Mouse (Mus musculus) limb, embryonic 14.5 days (tissue): ENCODE measurements around the gene Rapsn. TPM values are rescaled to one million over a fixed set of nuclear protein-coding genes. Genes with fewer than 3 reads are reported as not detected.

ENCODE experiments used
- ATAC-seq: fragments of 200-750 bp; cut with Nextera tagmentation; 2 replicates; pipeline ENCODE4 v1.8.0; 2017; ENCODE audit warnings: low read depth, moderate number of reproducible peaks, moderate TSS enrichment; ENCODE audit not compliant: low FRiP score
- DNase-seq: peaks from one replicate; pipeline ENCODE4 v3.0.0-alpha.2; 2015; ENCODE audit warnings: low spot score
- H3K27ac ChIP-seq: fragments of 300-500 bp; sonication (generic); replicated peaks from 2 replicates; pipeline ENCODE4 v1.5.1; 2014; ENCODE audit warnings: low read depth, mild to moderate bottlenecking, low read length, moderate library complexity, mixed read lengths
- H3K27me3 ChIP-seq: fragments of 300-500 bp; sonication (generic); 2 replicates; pipeline ENCODE4 v1.6.1; 2014; ENCODE audit warnings: low read length, mixed read lengths; ENCODE audit not compliant: control insufficient read depth, insufficient read depth
- H3K36me3 ChIP-seq: fragments of 300-500 bp; sonication (generic); 2 replicates; pipeline ENCODE4 v1.6.1; 2014; ENCODE audit warnings: mild to moderate bottlenecking, low read length, moderate library complexity, mixed read lengths; ENCODE audit not compliant: control insufficient read depth, insufficient read depth
- H3K4me1 ChIP-seq: fragments of 300-500 bp; sonication (generic); 2 replicates; pipeline ENCODE4 v1.6.1; 2014; ENCODE audit warnings: antibody characterized with exemption, low read length, mixed read lengths; ENCODE audit not compliant: control insufficient read depth, insufficient read depth
- H3K4me2 ChIP-seq: fragments of 300-500 bp; sonication (generic); replicated peaks from 2 replicates; pipeline ENCODE4 v1.6.1; 2014; ENCODE audit warnings: low read depth, mild to moderate bottlenecking, low read length, moderate library complexity; ENCODE audit not compliant: severe bottlenecking
- H3K4me3 ChIP-seq: fragments of 300-500 bp; sonication (generic); replicated peaks from 2 replicates; pipeline ENCODE4 v1.5.1; 2014; ENCODE audit warnings: low read length
- H3K9ac ChIP-seq: fragments of 300-500 bp; sonication (generic); 2 replicates; pipeline ENCODE4 v1.6.1; 2014; ENCODE audit warnings: mild to moderate bottlenecking, low read depth, low read length, moderate library complexity; ENCODE audit not compliant: severe bottlenecking
- H3K9me3 ChIP-seq: fragments of 300-500 bp; sonication (generic); 2 replicates; pipeline ENCODE4 v1.6.1; 2016; ENCODE audit warnings: low read length; ENCODE audit not compliant: control insufficient read depth
- POLR2A ChIP-seq: fragments of 200-500 bp; IDR thresholded peaks from 2 replicates; pipeline ENCODE4 v1.8.0; 2012; ENCODE audit warnings: inconsistent platforms, mild to moderate bottlenecking, moderate library complexity, borderline replicate concordance; ENCODE audit not compliant: insufficient read depth, insufficient read length; ENCODE audit errors: extremely low read depth
- WGBS: fragments of 180-500 bp; shearing (Covaris S2); extraction: QIAGEN DNeasy Blood & Tissue Kit; methylation state at CpG from one replicate; pipeline ENCODE4 v1.1.7; 2014; 5-methylcytosine and 5-hydroxymethylcytosine counted together
- polyA plus RNA-seq, 2 experiments: library from polyadenylated mRNA; depleted of rRNA in 1 of 2; stranded (reverse) in 1 of 2; unstranded in 1 of 2; fragments of >200 nt; fragmentation: Nextera tagmentation in 1 of 2; extraction: Ambion mirVana in 1 of 2; gene quantifications; 2 replicates each; pipeline versions ENCODE4 v1.2.1 to v1.2.3; 2012 to 2014

The Rapsn gene
- polyA plus RNA-seq, 2 experiments = 24.9 to 26.5 TPM

DNA sequence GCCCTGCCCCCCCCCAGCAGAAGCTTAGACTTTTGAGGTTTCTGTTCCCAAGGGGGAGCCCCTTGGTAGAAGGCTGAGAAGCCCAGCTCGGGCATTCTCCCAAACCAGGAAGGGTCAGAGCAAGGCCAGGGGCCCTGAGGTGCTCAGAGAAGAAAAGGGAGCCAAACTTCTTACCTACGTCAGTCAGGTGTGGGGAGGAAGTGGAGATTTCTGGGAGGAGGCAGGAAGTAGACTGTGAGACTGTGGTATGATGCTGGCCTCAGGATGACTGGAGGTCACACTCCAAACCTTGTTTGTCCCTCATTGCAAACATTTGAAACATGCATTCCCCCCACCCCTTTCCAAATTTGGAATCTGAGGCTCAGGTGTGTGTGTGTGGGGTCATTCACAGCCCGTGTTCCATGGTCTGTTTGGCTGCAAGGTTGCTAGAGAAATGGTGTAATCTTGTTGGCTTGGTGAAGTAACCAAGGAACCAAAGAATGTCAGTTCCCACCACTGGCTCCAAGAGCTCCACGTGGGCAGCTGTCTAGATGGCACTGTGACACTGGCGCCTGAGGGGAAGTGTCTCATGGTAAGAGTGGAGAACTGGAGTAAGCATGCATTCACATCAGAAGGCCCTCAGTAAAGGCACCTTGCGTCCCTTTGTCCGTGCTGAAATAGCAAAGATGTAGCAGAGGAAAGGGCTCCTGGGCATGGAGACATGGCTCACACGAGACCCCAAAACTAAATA, 45.5 kb downstream of the Rapsn start:
- Histone ChIP-seq H3K9ac (no peak overlapping the region), H3K9me3 (no peaks in the 10 kb centered on the region), H3K4me1 (no peaks in the 10 kb centered on the region), H3K4me2 (no peak overlapping the region), H3K4me3 (no peak overlapping the region), H3K36me3 (no peaks in the 10 kb centered on the region), H3K27me3 (no peaks in the 10 kb centered on the region), H3K27ac (no peak overlapping the region)
- no peak for TF ChIP-seq POLR2A
- 74% methylated on average over 8 of the region's 8 CpGs for WGBS
- DNase-seq (no peak), ATAC-seq (no peak)

DNA sequence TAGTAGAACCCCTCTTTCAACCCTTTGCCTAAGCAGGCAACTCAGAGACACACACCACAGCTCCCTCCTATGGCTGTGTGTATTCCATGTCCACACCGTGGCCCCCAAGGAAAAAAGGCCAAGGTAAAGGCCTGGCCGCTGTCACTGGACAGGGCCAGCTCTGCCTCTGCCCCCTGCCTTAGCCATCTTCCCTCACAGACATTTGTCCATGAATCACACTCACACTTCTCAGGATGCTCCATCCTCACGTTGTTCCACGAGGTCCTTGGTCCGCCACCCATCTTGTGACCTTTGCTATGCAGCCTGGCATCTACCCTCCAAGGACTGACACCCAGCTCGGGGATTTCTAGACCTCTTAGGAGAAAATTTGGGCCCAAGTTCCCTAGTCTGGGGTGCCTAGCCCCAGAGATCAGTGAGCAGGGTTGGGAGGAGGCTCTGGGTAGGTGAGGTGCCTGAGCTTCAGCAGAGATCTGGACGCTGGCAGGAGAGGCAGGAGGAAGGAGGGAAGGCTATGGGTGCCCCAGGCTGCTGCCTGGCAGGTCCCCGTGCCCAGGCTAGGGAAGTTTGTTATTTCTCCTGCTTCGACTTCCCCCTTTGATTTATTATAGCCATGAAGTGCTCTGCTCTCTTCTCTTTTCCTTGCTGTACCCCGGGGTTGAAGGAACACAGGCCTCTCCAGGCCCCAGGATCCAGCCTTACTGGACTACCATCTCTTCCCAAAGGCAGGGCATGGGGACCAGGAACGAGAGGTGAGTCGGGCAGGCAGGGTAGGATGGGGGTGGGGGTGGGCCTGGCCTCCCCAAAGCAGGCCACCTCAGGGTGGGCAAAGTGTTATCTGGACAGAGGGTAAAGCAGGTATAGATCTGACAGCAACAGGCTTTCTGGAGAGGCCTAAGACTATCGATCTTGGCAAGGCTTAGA, 46.6 kb downstream of the Rapsn start, which contains the start of gene Spi1:
TSS of gene Spi1 (plus strand) at position 616 of the 921 bp plus-strand sequence.
- Histone ChIP-seq H3K27me3 (no peaks in the 10 kb centered on the region), H3K27ac (no peak within 1 kb of the TSS), H3K36me3 (no peaks in the 10 kb centered on the region), H3K9me3 (no peaks in the 10 kb centered on the region), H3K4me1 (no peaks in the 10 kb centered on the region), H3K4me3 (no peak within 1 kb of the TSS), H3K9ac (no peak within 1 kb of the TSS), H3K4me2 (no peak within 1 kb of the TSS)
- DNase-seq = no peak
- no peak for ATAC-seq
- WGBS = 75% methylated on average over 13 of the region's 13 CpGs
- TF ChIP-seq POLR2A = no peak

- Histone ChIP-seq H3K4me2 (no peak overlapping the region), H3K4me3 (no peak overlapping the region), H3K9ac (no peak overlapping the region), H3K36me3 (no peaks in the 10 kb centered on the region), H3K4me1 (no peaks in the 10 kb centered on the region), H3K9me3 (no peaks in the 10 kb centered on the region), H3K27ac (no peak overlapping the region), H3K27me3 (no peaks in the 10 kb centered on the region)
- WGBS = 59% methylated on average over 9 of the region's 11 CpGs
- ATAC-seq (no peak), DNase-seq (no peak)
- no peak for TF ChIP-seq POLR2A
These were observed 47.4 kb downstream of the Rapsn start for GRCm38 (mm10) chr2:91082844-91083243.

GRCm38 (mm10) chr2:91083366-91083940, 48.0 kb downstream of the Rapsn start:
- 38% methylated on average over 1 of the region's 1 CpGs for WGBS
- no peak for DNase-seq

DNA sequence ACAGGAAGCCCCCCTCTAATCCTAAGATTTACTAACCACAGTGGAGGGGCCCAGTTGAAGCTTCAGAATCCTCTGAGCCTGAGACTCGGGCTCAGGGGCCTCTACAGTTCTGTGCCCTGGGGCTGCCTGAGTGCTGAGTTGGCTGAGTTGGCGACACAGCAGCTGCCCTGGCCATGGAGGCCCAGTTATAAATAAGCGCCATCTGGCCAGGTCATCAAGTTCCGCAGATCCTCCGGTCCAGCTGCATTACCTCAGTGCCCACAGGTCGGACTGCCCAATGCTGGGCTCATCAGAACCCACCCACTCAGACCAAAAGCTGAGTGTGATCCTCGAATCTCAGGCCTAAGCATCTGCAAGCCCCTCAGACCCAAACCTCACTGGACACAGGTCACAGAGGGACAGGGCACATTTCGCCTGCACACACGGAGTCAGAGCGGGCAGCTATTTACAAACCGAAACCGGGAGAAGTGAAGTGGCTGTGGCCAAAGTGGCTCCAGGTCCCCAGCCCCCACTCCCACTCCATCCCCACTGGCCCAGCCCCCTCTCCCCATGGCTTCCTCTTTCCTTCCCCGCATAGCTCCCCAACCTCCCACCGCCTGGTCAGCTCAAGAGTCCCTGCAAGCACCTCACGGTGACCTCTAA, 48.9 kb downstream of the Rapsn start:
- no peak overlapping the region for H3K9ac ChIP-seq
- H3K4me1 ChIP-seq = no peaks in the 10 kb centered on the region
- no peak overlapping the region for H3K4me3 ChIP-seq
- 74% methylated on average over 15 of the region's 15 CpGs for WGBS
- H3K27me3 ChIP-seq = no peaks in the 10 kb centered on the region
- TF ChIP-seq POLR2A = no peak
- H3K4me2 ChIP-seq = no peak overlapping the region
- H3K36me3 ChIP-seq = no peaks in the 10 kb centered on the region
- no peak for DNase-seq
- ATAC-seq = no peak
- H3K27ac ChIP-seq = no peak overlapping the region
- H3K9me3 ChIP-seq = no peaks in the 10 kb centered on the region

More at GRCm38 (mm10) chr2:91083366-91083940, 48.0 kb downstream of the Rapsn start:
- Histone ChIP-seq H3K4me2 (no peak overlapping the region), H3K27me3 (no peaks in the 10 kb centered on the region), H3K36me3 (no peaks in the 10 kb centered on the region), H3K27ac (no peak overlapping the region), H3K9me3 (no peaks in the 10 kb centered on the region), H3K4me3 (no peak overlapping the region), H3K4me1 (no peaks in the 10 kb centered on the region), H3K9ac (no peak overlapping the region)
- TF ChIP-seq POLR2A = no peak
- no peak for ATAC-seq
